Mouse (Mus musculus): ENCODE measurements at regions not wholly inside any gene's neighbourhood (a gene's known extent, or its start where the extent isn't known, plus 50 kb on each side); places are given as distances from the start of the nearest gene placed in this dataset.
"Not testable (repeated sequence)": the region's sequence is repeated elsewhere in the genome, so short reads cannot be mapped to it uniquely, and the experiment has no call there.

GRCm38 (mm10) chr15:8766208-8766607, 55.6 kb upstream of the Slc1a3 start:
- DNase-seq: not testable (repeated sequence)

- no peak for DNase-seq
These were observed 51.2 kb upstream of the Slc1a3 start for GRCm38 (mm10) chr15:8761741-8762271.

GRCm38 (mm10) chr15:8761132-8761531, 50.6 kb upstream of the Slc1a3 start:
- no peak for DNase-seq
